Mouse (Mus musculus): ENCODE measurements around the gene Gusb. TPM values are rescaled to one million over a fixed set of nuclear protein-coding genes. Genes with fewer than 3 reads are reported as not detected.

The Gusb gene
- polyA plus RNA-seq, 1 experiment from 2014 or later: 65.0 TPM

GRCm38 (mm10) chr5:129997700-129998099 lies 5.1 kb downstream of the Gusb start:
- Histone ChIP-seq H3K9ac (no peak overlapping the region), H3K36me3 (0 out of 2 replicates have a peak, but pooled peaks cover 4% of the 10 kb centered on the region), H3K4me2 (no peak overlapping the region), H3K27me3 (no peaks in the 10 kb centered on the region), H3K27ac (no peak overlapping the region), H3K4me1 (peaks cover 12% of the 10 kb centered on the region), H3K4me3 (no peak overlapping the region), H3K9me3 (no peaks in the 10 kb centered on the region)
- no peak for ATAC-seq (ENCODE audit: borderline replicate concordance, extremely low read depth, low FRiP score, low TSS enrichment)
- 66% methylated on average over 19 of the region's 19 CpGs for WGBS

- Histone ChIP-seq H3K27ac (no peak overlapping the region), H3K27me3 (no peaks in the 10 kb centered on the region), H3K4me3 (no peak overlapping the region), H3K4me2 (no peak overlapping the region), H3K9me3 (no peaks in the 10 kb centered on the region), H3K36me3 (0 out of 2 replicates have a peak, but pooled peaks cover 4% of the 10 kb centered on the region), H3K9ac (no peak overlapping the region), H3K4me1 (no peaks in the 10 kb centered on the region)
- 82% methylated on average over 7 of the region's 7 CpGs for WGBS
- ATAC-seq (ENCODE audit: borderline replicate concordance, extremely low read depth, low FRiP score, low TSS enrichment): no peak
Observed at GRCm38 (mm10) chr5:129994989-129995388, 7.9 kb downstream of the Gusb start.

- no peak for ATAC-seq (ENCODE audit: borderline replicate concordance, extremely low read depth, low FRiP score, low TSS enrichment)
- 87% methylated on average over 14 of the region's 14 CpGs for WGBS
- H3K4me2 ChIP-seq: no peak overlapping the region
- no peak overlapping the region for H3K27ac ChIP-seq
- H3K4me1 ChIP-seq: no peaks in the 10 kb centered on the region
- H3K4me3 ChIP-seq: no peak overlapping the region
- no peaks in the 10 kb centered on the region for H3K9me3 ChIP-seq
- H3K27me3 ChIP-seq: no peaks in the 10 kb centered on the region
- H3K9ac ChIP-seq: no peak overlapping the region
- H3K36me3 ChIP-seq: peaks cover 16% of the 10 kb centered on the region; the same call in 1 of the 2 replicates
Observed at GRCm38 (mm10) chr5:129993374-129993773, 9.5 kb downstream of the Gusb start.

GRCm38 (mm10) chr5:129991898-129992297 lies 11.0 kb downstream of the Gusb start:
- Histone ChIP-seq H3K4me3 (no peak overlapping the region), H3K9ac (no peak overlapping the region), H3K4me1 (no peaks in the 10 kb centered on the region), H3K36me3 (peaks cover 17% of the 10 kb centered on the region), H3K27ac (no peak overlapping the region), H3K27me3 (no peaks in the 10 kb centered on the region), H3K9me3 (no peaks in the 10 kb centered on the region), H3K4me2 (no peak overlapping the region)
- no peak for ATAC-seq (ENCODE audit: borderline replicate concordance, extremely low read depth, low FRiP score, low TSS enrichment)
- 86% methylated on average over 5 of the region's 5 CpGs for WGBS

- Histone ChIP-seq H3K4me2 (no peak overlapping the region), H3K27ac (no peak overlapping the region), H3K4me1 (no peaks in the 10 kb centered on the region), H3K4me3 (no peak overlapping the region), H3K9ac (no peak overlapping the region), H3K36me3 (peaks cover 17% of the 10 kb centered on the region), H3K27me3 (no peaks in the 10 kb centered on the region), H3K9me3 (no peaks in the 10 kb centered on the region)
- WGBS: 48% methylated on average over 13 of the region's 13 CpGs
- no peak for ATAC-seq (ENCODE audit: borderline replicate concordance, extremely low read depth, low FRiP score, low TSS enrichment)
Observed at GRCm38 (mm10) chr5:129989376-129989775, 13.5 kb downstream of the Gusb start.

- WGBS: 26% methylated on average over 3 of the region's 3 CpGs
- Histone ChIP-seq H3K36me3 (peaks cover 9% of the 10 kb centered on the region; the same call in 1 of the 2 replicates), H3K9me3 (no peaks in the 10 kb centered on the region), H3K4me1 (0 out of 2 replicates have a peak, but pooled peaks cover 3% of the 10 kb centered on the region), H3K27ac (no peak overlapping the region), H3K9ac (no peak overlapping the region), H3K4me3 (no peak overlapping the region), H3K4me2 (no peak overlapping the region), H3K27me3 (no peaks in the 10 kb centered on the region)
- ATAC-seq (ENCODE audit: borderline replicate concordance, extremely low read depth, low FRiP score, low TSS enrichment): no peak
Observed at GRCm38 (mm10) chr5:129980216-129980615, 22.6 kb downstream of the Gusb start.

GRCm38 (mm10) chr5:129978608-129979007 lies 24.2 kb downstream of the Gusb start:
- no peaks in the 10 kb centered on the region for H3K9me3 ChIP-seq
- WGBS: 73% methylated on average over 5 of the region's 5 CpGs
- H3K4me2 ChIP-seq: no peak overlapping the region
- H3K36me3 ChIP-seq: peaks cover 4% of the 10 kb centered on the region; the same call in 1 of the 2 replicates
- no peak overlapping the region for H3K4me3 ChIP-seq
- 0 out of 2 replicates have a peak, but pooled peaks cover 3% of the 10 kb centered on the region for H3K4me1 ChIP-seq
- no peak overlapping the region for H3K27ac ChIP-seq
- H3K9ac ChIP-seq: no peak overlapping the region
- ATAC-seq (ENCODE audit: borderline replicate concordance, extremely low read depth, low FRiP score, low TSS enrichment): no peak
- no peaks in the 10 kb centered on the region for H3K27me3 ChIP-seq

GRCm38 (mm10) chr5:129977768-129978167 lies 25.1 kb downstream of the Gusb start:
- Histone ChIP-seq H3K9ac (no peak overlapping the region), H3K4me2 (no peak overlapping the region), H3K27ac (no peak overlapping the region), H3K4me3 (no peak overlapping the region), H3K36me3 (no peaks in the 10 kb centered on the region), H3K9me3 (no peaks in the 10 kb centered on the region), H3K27me3 (no peaks in the 10 kb centered on the region), H3K4me1 (0 out of 2 replicates have a peak, but pooled peaks cover 3% of the 10 kb centered on the region)
- 91% methylated on average over 4 of the region's 4 CpGs for WGBS
- ATAC-seq (ENCODE audit: borderline replicate concordance, extremely low read depth, low FRiP score, low TSS enrichment): no peak

- Histone ChIP-seq H3K4me1 (0 out of 2 replicates have a peak, but pooled peaks cover 1% of the 10 kb centered on the region), H3K36me3 (peaks cover 7% of the 10 kb centered on the region), H3K27me3 (no peaks in the 10 kb centered on the region), H3K27ac (no peak overlapping the region), H3K9ac (no peak overlapping the region), H3K4me2 (no peak overlapping the region), H3K9me3 (no peaks in the 10 kb centered on the region), H3K4me3 (no peak overlapping the region)
- no peak for ATAC-seq (ENCODE audit: borderline replicate concordance, extremely low read depth, low FRiP score, low TSS enrichment)
- 67% methylated on average over 4 of the region's 4 CpGs for WGBS
Observed at GRCm38 (mm10) chr5:129974866-129975311, 28.0 kb downstream of the Gusb start.

- H3K9ac ChIP-seq: no peak overlapping the region
- no peaks in the 10 kb centered on the region for H3K9me3 ChIP-seq
- H3K27ac ChIP-seq: no peak overlapping the region
- no peak for ATAC-seq (ENCODE audit: borderline replicate concordance, extremely low read depth, low FRiP score, low TSS enrichment)
- 88% methylated on average over 4 of the region's 4 CpGs for WGBS
- H3K27me3 ChIP-seq: no peaks in the 10 kb centered on the region
- no peaks in the 10 kb centered on the region for H3K4me1 ChIP-seq
- no peak overlapping the region for H3K4me3 ChIP-seq
- H3K36me3 ChIP-seq: peaks cover 7% of the 10 kb centered on the region
- no peak overlapping the region for H3K4me2 ChIP-seq
Observed at GRCm38 (mm10) chr5:129974354-129974753, 28.5 kb downstream of the Gusb start.

GRCm38 (mm10) chr5:129971491-129971890 lies 31.4 kb downstream of the Gusb start:
- Histone ChIP-seq H3K4me2 (no peak overlapping the region), H3K4me3 (no peak overlapping the region), H3K4me1 (no peaks in the 10 kb centered on the region), H3K9me3 (no peaks in the 10 kb centered on the region), H3K9ac (no peak overlapping the region), H3K36me3 (peaks cover 7% of the 10 kb centered on the region), H3K27me3 (no peaks in the 10 kb centered on the region), H3K27ac (no peak overlapping the region)
- WGBS: 75% methylated on average over 4 of the region's 4 CpGs
- ATAC-seq (ENCODE audit: borderline replicate concordance, extremely low read depth, low FRiP score, low TSS enrichment): no peak

GRCm38 (mm10) chr5:129968417-129968816 lies 34.4 kb downstream of the Gusb start:
- no peaks in the 10 kb centered on the region for H3K9me3 ChIP-seq
- no peak overlapping the region for H3K9ac ChIP-seq
- no peak overlapping the region for H3K27ac ChIP-seq
- ATAC-seq (ENCODE audit: borderline replicate concordance, extremely low read depth, low FRiP score, low TSS enrichment): no peak
- H3K36me3 ChIP-seq: peaks cover 7% of the 10 kb centered on the region
- H3K4me2 ChIP-seq: no peak overlapping the region
- WGBS: 70% methylated on average over 7 of the region's 7 CpGs
- H3K4me1 ChIP-seq: no peaks in the 10 kb centered on the region
- H3K4me3 ChIP-seq: no peak overlapping the region
- no peaks in the 10 kb centered on the region for H3K27me3 ChIP-seq

GRCm38 (mm10) chr5:129966448-129966847 lies 36.4 kb downstream of the Gusb start:
- no peak for ATAC-seq (ENCODE audit: borderline replicate concordance, extremely low read depth, low FRiP score, low TSS enrichment)
- WGBS: 86% methylated on average over 3 of the region's 3 CpGs

More at GRCm38 (mm10) chr5:129966448-129966847, 36.4 kb downstream of the Gusb start:
- Histone ChIP-seq H3K9me3 (no peaks in the 10 kb centered on the region), H3K4me1 (no peaks in the 10 kb centered on the region), H3K36me3 (peaks cover under 1% of the 10 kb centered on the region), H3K27me3 (no peaks in the 10 kb centered on the region), H3K4me2 (no peak overlapping the region), H3K27ac (no peak overlapping the region), H3K4me3 (no peak overlapping the region), H3K9ac (no peak overlapping the region)

Measured in lung, embryonic 15.5 days (tissue).